Mouse (Mus musculus): ENCODE data around the gene Stard8.
"Not testable (repeated sequence)": the region's sequence is repeated elsewhere in the genome, so short reads cannot be mapped to it uniquely, and the experiment has no call there.

Gene Stard8

GRCm38 (mm10) chrX:99003046-99003445, at the start of gene Stard8:
Stard8 (plus strand) TSS chrX:99003248.
- no peak for DNase-seq

DNA sequence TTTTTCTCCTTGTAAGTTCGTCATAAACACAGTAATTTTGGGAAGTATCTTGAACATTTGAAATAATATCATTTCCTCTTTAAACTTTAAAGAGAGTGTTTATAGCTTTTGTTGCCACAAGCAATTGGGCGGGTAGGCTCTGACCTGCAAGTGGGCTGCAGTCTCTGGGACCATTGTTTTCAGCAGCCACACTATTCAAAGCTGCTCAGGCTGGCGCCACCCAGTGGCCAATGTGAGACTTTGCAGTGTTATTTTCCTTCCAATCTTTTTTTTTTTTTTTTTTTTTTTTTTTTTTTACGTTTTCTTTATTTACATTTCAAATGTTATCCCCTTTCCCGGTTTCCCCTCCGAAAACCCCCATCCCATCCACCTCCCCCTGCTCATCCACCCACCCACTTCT, 49.1 kb upstream of the Stard8 start:
- no peak for DNase-seq

- DNase-seq: no peak
Measured at GRCm38 (mm10) chrX:98958287-98958686, 44.8 kb upstream of the Stard8 start.

- DNase-seq: no peak
Measured at GRCm38 (mm10) chrX:98959050-98959449, 44.0 kb upstream of the Stard8 start.

DNA sequence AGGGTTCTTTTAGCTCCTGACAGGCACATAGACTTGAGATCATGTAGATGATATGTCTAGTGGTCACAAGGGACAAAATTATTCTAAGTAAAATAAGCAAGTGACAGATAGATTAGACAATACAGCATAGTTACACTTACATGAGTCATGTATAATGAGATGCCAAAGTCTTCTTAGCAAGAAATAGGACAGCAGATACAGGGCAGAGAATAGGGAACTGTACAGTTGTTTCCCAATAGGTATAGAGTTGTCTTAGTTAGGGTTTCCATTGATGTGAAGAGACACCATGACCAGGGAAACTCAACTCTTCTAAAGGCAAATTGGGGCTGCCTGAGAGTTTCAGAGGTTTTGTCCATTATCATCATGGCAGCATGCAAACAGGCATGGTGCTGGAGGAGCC, 39.3 kb upstream of the Stard8 start:
- DNase-seq: no peak

- DNase-seq: no peak
Measured at GRCm38 (mm10) chrX:98964513-98964912, 38.5 kb upstream of the Stard8 start.

DNA sequence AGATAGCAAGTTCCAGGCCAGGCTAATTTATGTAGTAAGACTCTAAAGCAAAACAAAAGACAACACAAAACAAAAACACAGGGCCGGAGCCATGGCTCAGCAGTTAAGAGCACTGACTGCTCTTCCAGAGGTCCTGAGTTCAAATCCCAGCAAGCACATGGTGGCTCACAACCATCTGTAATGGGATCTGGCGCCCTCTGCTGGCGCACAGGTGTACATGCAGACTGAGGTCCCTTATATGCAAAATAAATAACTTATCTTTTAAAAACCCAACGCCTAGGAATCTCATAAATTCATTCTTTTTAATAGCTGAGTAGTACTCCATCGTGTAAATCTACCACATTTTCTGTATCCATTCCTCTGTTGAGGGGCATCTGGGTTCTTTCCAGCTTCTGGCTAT, 16.4 kb upstream of the Stard8 start:
- not testable (repeated sequence) for DNase-seq

DNA sequence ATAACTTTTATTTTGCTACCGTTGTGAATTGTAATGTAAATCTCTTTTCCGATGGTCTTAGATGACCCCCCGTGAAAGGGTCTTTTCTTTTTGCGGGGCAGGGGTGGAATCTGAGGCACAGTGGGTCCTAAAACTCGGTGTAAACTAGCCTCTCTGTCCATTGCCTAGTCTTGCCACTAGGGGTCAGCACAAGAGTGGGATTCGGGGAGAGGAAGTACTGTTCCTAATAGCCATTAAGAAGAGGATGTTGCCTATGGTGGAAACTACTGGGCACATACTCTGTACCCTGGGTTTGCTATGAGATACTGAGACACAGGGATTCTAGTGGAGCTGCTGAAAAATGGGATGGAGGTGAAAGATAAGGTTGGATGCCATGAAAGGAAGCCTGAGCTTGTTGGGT, 13.5 kb upstream of the Stard8 start:
- peak; percentile 9 for DNase-seq

DNA sequence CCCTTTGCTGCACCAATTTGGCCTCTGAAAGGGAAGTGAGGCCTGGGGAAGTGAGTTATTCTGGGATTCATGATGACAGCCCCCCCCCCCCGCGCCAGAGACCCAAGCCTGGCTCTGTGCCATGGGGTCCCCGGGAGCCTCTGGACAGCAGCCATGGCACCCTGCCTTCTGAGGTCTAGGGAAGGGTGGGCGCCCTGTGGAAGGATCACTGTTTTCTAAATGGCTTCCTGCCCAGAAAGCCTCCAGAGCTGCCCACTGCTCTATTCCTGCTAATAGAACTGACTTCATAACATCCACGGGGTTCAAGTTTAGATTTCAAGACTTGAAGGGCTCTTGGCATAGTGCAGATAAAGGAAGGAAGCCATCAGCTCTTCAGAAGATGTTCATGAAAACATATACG, 983 bp upstream of the Stard8 start:
- no peak for DNase-seq

GRCm38 (mm10) chrX:99010581-99010980, 7.5 kb downstream of the Stard8 start:
- no peak for DNase-seq

GRCm38 (mm10) chrX:99011281-99011680, 8.2 kb downstream of the Stard8 start:
- DNase-seq: no peak

DNA sequence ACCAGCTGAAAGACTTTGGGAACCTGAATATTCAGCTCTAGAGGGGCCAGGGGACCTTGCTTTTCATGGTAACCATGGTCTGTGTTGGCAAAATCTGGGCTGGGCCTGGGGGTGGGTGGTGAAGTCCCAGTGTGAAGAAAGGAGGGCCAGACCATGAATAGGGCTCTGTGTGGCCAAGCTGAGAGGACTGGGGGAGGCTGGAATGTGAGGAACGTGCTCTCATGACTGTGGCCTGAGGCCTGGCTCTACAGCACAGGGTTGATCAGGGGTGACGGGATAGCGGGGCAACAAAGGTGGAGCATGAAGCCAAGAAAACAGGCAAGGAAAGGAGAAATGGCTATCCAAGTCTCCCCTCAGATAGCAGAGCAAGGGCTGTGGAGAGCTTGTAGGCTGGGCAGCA, 9.4 kb downstream of the Stard8 start:
- DNase-seq: no peak

DNA sequence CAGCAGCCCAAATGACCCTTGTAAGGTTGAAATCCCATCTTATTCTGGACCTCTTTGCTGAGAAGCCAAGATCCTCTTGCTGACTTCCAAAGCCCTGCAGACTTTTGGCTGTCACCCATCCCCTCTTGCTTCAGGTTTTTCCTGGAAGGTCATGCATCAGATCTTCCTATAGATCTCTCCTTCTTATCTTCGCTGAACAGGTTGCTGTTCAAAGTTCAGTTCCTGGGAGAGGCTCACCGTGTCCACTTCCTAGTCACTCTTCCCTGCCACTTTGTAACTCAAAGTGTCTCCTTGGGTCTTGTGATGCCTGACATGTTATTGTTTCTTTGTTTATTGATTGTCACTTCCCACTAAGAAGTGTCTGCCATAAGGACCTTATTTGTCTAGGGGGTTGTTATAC, 12.7 kb downstream of the Stard8 start:
- DNase-seq: no peak

DNA sequence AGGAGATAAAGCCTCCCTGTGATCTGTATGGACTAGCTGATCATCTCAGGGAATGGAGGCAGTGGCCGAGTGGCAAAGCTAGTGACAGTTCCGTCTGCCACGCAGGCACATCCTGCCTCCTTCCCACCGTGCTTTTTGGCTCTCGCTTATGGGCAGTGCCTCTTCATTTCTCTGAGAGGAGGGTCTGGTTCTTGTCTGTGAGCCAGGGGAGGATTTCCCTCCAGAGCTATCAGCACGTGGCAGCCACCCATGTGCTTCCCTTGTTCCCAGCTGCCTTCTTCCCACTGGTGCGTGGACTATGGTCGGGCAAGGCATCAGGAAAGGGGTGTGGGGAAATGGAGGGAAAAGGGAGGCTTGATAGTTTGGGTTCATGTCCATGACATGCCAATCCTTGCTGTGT, 13.9 kb downstream of the Stard8 start:
- DNase-seq: no peak

DNA sequence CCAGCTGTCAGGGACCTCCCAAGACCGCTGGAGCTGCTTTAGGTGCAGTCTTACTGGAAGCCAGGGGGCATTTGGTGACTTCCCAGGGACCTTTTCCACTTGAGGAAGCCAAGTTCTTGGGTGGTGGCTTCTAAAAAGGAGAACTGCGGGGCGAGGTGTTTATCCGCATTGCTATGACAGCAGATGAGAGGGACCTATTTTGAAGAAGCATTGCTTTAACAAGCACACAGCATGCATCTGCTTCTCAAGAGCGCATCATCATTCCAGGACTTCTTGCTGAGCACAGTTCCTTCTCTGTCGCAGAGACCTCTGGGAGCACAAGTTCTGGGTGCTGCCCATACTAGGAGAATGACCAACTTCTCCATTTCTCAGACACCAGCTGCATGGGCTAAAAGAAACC, 14.8 kb downstream of the Stard8 start:
- DNase-seq: no peak

- DNase-seq: no peak
Measured at GRCm38 (mm10) chrX:99019303-99019702, 16.3 kb downstream of the Stard8 start.

- no peak for DNase-seq
Measured at GRCm38 (mm10) chrX:99020215-99020614, 17.2 kb downstream of the Stard8 start.

DNA sequence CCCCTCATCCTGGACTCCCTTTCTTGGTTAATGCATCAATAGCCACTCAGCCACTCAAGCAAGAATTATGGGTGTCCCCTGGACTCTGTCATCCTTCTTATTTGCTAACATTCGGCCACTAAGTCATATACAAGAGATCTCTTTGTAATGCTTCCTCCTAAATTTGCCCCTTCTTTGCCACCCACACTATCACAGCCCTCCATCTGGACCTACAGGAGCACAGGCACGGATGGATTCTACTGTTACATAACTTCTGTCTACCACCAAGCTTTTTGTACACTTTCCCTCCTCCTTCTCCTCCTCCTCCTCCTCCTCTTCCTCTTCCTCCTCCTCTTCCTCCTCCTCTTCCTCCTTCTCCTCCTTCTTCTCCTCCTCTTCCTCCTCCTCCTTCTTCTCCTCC, 18.5 kb downstream of the Stard8 start:
- DNase-seq: no peak

- DNase-seq: no peak
Measured at GRCm38 (mm10) chrX:99023951-99024350, 20.9 kb downstream of the Stard8 start.

DNA sequence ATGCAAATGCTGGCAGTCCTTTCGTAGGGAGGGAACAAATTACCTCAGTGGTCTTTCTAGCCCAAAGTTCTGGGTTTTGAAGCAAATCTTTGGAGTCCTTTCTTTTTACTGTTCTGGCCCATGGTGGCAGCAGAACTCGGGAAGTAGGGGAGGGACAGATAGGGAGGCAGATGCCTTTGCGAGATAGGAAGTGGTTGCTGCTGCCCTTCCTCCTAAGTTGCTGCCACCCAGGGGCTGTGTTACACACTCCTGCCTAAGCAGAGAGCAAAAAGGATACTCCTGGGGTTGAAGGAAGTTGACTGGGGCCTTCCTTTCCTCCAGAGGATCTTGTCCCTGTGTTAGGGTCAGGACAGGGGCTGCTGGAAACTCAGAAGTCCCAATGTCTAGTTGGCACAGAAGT, 32.4 kb downstream of the Stard8 start:
- DNase-seq: no peak

- DNase-seq: peak; percentile 44
Measured at GRCm38 (mm10) chrX:99042451-99042951, 39.5 kb downstream of the Stard8 start.

- DNase-seq: no peak
Measured at GRCm38 (mm10) chrX:99043275-99043674, 40.2 kb downstream of the Stard8 start.

DNA sequence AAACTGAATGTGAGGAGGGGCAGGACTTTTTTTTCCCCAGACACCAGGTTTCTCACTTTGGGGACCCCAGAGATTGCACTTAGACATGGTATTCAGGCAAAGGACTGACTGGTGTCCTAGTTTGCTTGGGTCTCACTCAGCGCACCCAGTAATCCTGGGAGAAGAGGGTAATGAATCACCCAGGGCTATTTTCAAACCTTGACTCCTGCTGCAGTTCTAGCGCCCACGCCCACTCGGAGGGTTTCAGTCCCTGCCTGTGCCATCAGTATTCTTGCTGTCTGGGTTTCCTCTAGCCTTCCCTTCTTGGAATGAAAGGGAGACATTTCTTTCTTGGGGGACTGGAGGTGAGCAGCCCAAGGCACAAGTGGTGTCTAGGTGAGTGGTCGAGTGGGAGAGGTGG, 40.7 kb downstream of the Stard8 start:
- DNase-seq: no peak

DNA sequence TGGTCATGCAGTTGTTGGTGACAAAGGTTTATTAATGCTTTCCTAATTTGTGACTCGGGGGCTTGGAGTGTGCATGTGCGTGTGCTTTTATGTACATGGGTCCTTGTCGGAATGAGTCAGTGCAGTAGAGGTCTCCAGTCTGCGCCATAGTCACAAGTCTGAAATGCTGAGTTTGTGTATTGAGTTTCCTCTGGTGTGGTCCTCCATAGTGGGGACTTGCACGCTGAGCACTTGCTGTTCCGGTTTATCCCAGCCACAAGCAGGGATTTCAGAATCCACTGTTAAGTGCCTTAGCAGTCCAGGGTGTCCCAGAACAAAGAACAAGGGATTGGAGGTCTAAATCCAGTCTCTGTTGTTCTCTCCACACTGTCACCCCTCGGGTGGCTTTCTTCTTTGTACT, 42.3 kb downstream of the Stard8 start:
- no peak for DNase-seq

GRCm38 (mm10) chrX:99046360-99047055, 43.5 kb downstream of the Stard8 start:
- DNase-seq: no peak
